Mouse (Mus musculus) liver, embryonic 13.5 days (tissue): ENCODE measurements around the gene Msantd3. TPM values are rescaled to one million over a fixed set of nuclear protein-coding genes. Genes with fewer than 3 reads are reported as not detected.

Experiments used
- ATAC-seq: fragments of 200-750 bp; cut with Nextera tagmentation; 2 replicates; pipeline ENCODE4 v1.8.0; 2017; ENCODE audit warnings: low read depth, mild to moderate bottlenecking, moderate number of reproducible peaks, moderate library complexity
- DNase-seq: peaks from one replicate; pipeline ENCODE4 v3.0.0; 2022
- H3K27ac ChIP-seq: fragments of 300-500 bp; sonication (generic); 2 replicates; pipeline ENCODE4 v1.5.1; 2015; ENCODE audit warnings: moderate library complexity, mild to moderate bottlenecking, inconsistent platforms
- H3K27me3 ChIP-seq: fragments of 300-500 bp; sonication (generic); 2 replicates; pipeline ENCODE4 v1.6.1; 2015; ENCODE audit warnings: mild to moderate bottlenecking, inconsistent platforms
- H3K36me3 ChIP-seq: fragments of 300-500 bp; sonication (generic); 2 replicates; pipeline ENCODE4 v1.6.1; 2015; ENCODE audit warnings: mild to moderate bottlenecking, inconsistent platforms
- H3K4me1 ChIP-seq: fragments of 300-500 bp; sonication (generic); replicated peaks from 2 replicates; pipeline ENCODE4 v1.6.1; 2015; ENCODE audit warnings: inconsistent platforms
- H3K4me2 ChIP-seq: fragments of 300-500 bp; sonication (generic); 2 replicates; pipeline ENCODE4 v1.6.1; 2015; ENCODE audit warnings: inconsistent platforms, mild to moderate bottlenecking, moderate library complexity
- H3K4me3 ChIP-seq: fragments of 300-500 bp; sonication (generic); replicated peaks from 2 replicates; pipeline ENCODE4 v1.5.1; 2015; ENCODE audit warnings: mild to moderate bottlenecking, inconsistent platforms
- H3K9ac ChIP-seq: fragments of 300-500 bp; sonication (generic); 2 replicates; pipeline ENCODE4 v1.6.1; 2015; ENCODE audit warnings: mild to moderate bottlenecking, inconsistent platforms
- H3K9me3 ChIP-seq: fragments of 300-500 bp; sonication (generic); replicated peaks from 2 replicates; pipeline ENCODE4 v1.6.1; 2016; ENCODE audit warnings: inconsistent platforms
- WGBS: fragments of 180-500 bp; shearing (Covaris S2); methylation state at CpG from one replicate; pipeline ENCODE4 v1.1.7; 2015; ENCODE audit not compliant: insufficient replicate concordance; 5-methylcytosine and 5-hydroxymethylcytosine counted together
- polyA plus RNA-seq: library from polyadenylated mRNA; unstranded; fragments of >200 nt; fragmentation: Nextera tagmentation; extraction: Ambion mirVana; gene quantifications from 2 replicates; pipeline ENCODE4 v1.2.1, GENCODE M21; 2015

Gene Msantd3
- polyA plus RNA-seq, 1 experiment from 2014 or later: 3.3 TPM

DNA sequence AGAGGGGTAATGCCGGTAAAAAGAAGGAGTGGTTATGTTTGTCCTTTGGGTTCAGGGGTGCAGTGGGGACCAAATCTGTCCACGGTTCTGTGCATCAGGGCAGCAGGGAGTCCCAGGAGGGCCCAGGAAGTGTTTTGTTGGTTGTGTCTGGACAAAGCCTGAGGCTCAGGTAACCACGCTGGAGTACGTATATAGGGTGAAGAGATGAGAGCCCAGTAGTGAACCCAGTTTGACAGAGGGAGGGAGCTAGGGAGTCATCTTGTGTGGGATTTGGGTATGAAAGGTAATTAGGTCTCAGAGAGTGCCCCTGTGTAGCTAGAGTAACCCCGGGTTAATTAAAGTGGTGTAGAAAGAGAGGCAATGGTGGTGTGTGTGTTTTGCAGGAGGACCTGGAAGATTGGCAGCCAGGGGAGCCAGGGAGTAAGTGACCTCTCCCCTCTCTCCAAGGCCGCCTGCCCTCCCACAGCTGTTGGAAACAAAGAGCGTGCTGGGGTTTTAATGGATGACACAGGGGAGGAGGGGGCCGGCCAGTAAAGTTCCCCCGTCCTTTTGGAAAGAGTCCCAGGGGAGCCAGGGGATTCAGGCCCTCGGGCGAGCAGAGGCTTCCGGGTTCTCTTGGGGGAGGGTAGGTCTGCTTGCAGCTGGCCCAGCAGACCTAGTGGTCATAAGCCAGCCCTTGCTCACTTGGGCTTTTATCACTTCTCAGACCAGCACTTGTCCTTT, 46.5 kb downstream of the Msantd3 start:
- Histone ChIP-seq H3K4me1 (peaks cover 7% of the 10 kb centered on the region; the same call in 1 of the 2 replicates), H3K27me3 (peaks cover 34% of the 10 kb centered on the region), H3K36me3 (no peaks in the 10 kb centered on the region), H3K9ac (no peak overlapping the region), H3K4me3 (peak overlapping the region; percentile 65), H3K9me3 (no peaks in the 10 kb centered on the region), H3K27ac (no peak overlapping the region), H3K4me2 (peak overlapping the region; percentile 77)
- 16% methylated on average over 12 of the region's 12 CpGs for WGBS
- DNase-seq (no peak), ATAC-seq (peak; percentile 33; the same call in 1 of the 2 replicates)

DNA sequence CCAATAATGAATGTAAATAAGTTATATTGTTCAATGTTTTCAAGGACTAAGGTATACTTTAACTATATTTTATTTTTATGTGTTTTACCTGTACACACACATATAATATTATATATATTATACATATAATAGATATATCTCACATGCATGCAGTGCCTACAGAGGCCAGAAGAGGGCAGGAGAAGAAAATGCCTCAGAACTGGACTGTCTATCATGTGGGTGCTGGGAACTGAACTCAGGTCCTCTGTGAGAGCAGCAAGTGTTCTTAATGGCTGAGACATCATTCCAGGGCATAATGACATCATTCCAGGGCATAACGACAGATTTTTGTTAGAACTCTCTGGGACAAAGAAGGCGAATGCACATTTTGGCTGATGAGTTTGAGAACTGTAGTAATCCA, 47.8 kb downstream of the Msantd3 start:
- H3K36me3 ChIP-seq: no peaks in the 10 kb centered on the region
- H3K27ac ChIP-seq: no peak overlapping the region
- no peak overlapping the region for H3K9ac ChIP-seq
- H3K9me3 ChIP-seq: no peaks in the 10 kb centered on the region
- H3K4me1 ChIP-seq: peaks cover 7% of the 10 kb centered on the region; the same call in 1 of the 2 replicates
- WGBS: 81% methylated on average over 2 of the region's 2 CpGs
- no peak for ATAC-seq
- no peak overlapping the region for H3K4me2 ChIP-seq
- no peak for DNase-seq
- H3K27me3 ChIP-seq: peaks cover 34% of the 10 kb centered on the region
- H3K4me3 ChIP-seq: no peak overlapping the region

DNA sequence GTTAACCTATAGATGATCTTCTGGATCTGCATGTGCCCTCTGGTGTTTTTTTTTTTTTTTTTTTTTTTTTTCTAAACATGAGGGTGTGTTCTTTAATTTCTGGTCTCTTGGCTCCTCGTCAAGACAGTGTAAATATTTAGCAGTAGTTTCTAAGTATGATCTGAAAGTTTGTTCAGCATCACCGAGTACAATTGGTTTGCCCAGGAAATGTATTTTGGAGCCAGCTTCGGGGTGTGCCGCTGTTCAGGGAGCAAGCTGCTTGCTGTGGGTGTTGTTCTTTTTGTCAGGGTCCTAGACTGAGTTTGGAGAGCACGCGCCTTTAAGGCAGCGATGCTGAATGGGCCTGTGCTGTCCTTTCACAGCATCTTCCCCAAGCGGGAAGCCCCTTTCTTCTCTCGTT, 48.8 kb downstream of the Msantd3 start:
- WGBS: 67% methylated on average over 9 of the region's 9 CpGs
- no peaks in the 10 kb centered on the region for H3K9me3 ChIP-seq
- H3K27ac ChIP-seq: no peak overlapping the region
- ATAC-seq (no peak), DNase-seq (no peak)
- H3K4me3 ChIP-seq: no peak overlapping the region
- H3K27me3 ChIP-seq: peaks cover 29% of the 10 kb centered on the region
- no peak overlapping the region for H3K4me2 ChIP-seq
- H3K4me1 ChIP-seq: peaks cover 7% of the 10 kb centered on the region; the same call in 1 of the 2 replicates
- no peak overlapping the region for H3K9ac ChIP-seq
- no peaks in the 10 kb centered on the region for H3K36me3 ChIP-seq

DNA sequence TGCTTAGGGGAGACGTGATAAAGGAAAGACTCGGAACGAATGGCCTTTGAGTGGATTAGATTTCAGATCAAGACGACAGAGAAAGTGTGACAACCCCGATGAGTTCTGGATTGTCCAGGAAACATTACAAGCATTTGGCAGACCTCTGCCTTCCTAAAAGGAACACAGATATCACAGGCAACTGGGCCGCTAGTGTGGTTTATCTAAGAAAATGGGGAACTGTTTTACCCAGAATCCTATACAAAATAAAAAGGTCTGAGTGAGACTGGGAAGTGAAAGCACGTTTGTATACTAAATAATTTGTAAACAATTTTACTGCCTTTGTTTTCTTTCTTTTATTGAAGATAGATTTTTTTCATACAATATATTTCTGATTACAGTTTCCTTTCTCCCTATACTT, 51.1 kb downstream of the Msantd3 start:
- H3K27me3 ChIP-seq: peaks cover 8% of the 10 kb centered on the region
- no peak overlapping the region for H3K9ac ChIP-seq
- H3K4me3 ChIP-seq: no peak overlapping the region
- H3K4me2 ChIP-seq: no peak overlapping the region
- no peak overlapping the region for H3K27ac ChIP-seq
- 43% methylated on average over 7 of the region's 7 CpGs for WGBS
- no peaks in the 10 kb centered on the region for H3K9me3 ChIP-seq
- peaks cover 3% of the 10 kb centered on the region; the same call in 1 of the 2 replicates for H3K4me1 ChIP-seq
- ATAC-seq (no peak), DNase-seq (no peak)
- H3K36me3 ChIP-seq: no peaks in the 10 kb centered on the region

DNA sequence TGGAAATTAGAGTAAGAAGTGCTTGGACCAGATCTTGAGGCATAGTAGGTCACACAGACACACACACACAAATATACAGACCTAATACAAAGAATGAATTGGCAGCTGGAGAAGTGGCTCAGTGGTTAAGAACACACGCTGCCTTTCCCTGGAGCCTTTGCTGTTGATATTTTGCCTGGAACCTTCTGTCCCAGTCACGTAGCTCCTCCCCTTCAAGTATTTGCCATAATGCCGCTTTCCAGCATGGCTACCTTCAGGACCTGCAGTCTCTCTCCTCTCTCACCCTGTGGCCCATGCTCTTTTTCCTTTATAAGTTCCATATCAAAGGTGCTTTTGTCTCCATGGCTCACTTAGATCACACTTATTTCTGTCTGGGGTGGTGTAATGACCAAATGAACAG, 51.7 kb downstream of the Msantd3 start:
- 69% methylated on average over 3 of the region's 3 CpGs for WGBS
- Histone ChIP-seq H3K36me3 (no peaks in the 10 kb centered on the region), H3K9ac (no peak overlapping the region), H3K9me3 (no peaks in the 10 kb centered on the region), H3K27me3 (peaks cover 2% of the 10 kb centered on the region), H3K4me2 (no peak overlapping the region), H3K4me1 (0 out of 2 replicates have a peak, but pooled peaks cover 2% of the 10 kb centered on the region), H3K27ac (no peak overlapping the region), H3K4me3 (no peak overlapping the region)
- ATAC-seq: no peak
- no peak for DNase-seq

DNA sequence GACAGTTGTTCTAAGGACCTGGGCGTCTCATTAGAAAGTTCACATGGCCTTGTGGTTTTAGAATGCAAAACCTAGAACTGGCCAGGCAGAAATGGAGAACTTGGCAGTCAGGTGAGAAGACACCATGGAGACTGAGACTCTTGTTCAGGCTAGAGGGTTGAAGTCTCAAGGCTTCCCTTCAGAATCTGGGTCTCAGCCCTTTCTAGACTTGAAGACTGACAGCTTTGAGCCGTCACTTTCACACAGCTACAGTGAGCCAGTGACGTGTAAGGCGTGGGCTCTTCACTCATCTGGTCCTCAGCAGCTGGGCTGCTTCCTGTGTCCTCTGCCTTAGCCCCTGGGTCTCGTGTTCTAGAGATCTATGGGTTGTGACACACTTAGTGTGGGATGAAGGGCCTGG, 52.6 kb downstream of the Msantd3 start:
- Histone ChIP-seq H3K4me3 (no peak overlapping the region), H3K27me3 (no peaks in the 10 kb centered on the region), H3K9ac (no peak overlapping the region), H3K4me2 (no peak overlapping the region), H3K4me1 (no peaks in the 10 kb centered on the region), H3K27ac (no peak overlapping the region), H3K9me3 (no peaks in the 10 kb centered on the region), H3K36me3 (no peaks in the 10 kb centered on the region)
- DNase-seq (no peak), ATAC-seq (no peak)
- WGBS: 31% methylated on average over 5 of the region's 5 CpGs

DNA sequence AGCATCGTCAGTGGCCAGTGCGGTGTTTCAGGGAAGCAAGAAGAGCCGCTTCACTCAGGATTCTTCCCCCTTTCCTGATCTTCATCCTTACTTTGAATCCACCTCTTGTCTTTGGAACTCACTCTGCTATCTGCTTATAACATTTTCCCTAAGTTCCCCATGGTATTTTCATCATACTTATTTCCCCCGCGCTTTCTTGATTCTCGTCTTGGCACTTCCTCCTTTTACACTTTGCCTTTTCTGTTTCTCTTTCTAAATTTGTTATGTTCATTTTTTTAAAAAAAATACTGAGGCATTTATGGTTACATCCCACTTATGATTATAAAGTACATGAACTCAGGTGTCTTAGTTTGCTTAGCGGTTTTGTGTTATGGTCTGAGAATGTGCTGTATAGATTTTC, 53.1 kb downstream of the Msantd3 start:
- Histone ChIP-seq H3K36me3 (no peaks in the 10 kb centered on the region), H3K27me3 (no peaks in the 10 kb centered on the region), H3K4me2 (no peak overlapping the region), H3K4me3 (no peak overlapping the region), H3K27ac (no peak overlapping the region), H3K4me1 (no peaks in the 10 kb centered on the region), H3K9ac (no peak overlapping the region), H3K9me3 (no peaks in the 10 kb centered on the region)
- no peak for DNase-seq
- ATAC-seq: no peak
- 68% methylated on average over 7 of the region's 7 CpGs for WGBS

DNA sequence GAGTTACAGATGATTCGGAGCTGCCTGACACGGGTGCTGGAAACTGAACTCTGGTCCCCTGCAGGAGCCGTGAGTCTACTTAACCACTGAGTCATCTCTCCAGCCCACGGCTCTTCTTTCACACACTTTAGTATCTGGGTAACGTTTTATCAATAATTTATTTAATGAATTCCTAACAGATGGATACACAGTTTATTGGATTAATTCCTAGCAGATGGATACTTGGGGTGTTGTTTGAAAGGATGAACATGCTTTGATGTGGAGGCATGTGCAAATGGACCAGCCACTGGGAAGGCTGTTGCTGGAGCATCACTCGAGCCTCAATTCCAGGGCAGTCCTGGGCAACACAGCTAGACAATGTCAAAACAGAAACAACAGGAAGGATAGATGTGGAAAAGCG, 56.4 kb downstream of the Msantd3 start:
- H3K9me3 ChIP-seq: no peaks in the 10 kb centered on the region
- DNase-seq: no peak
- WGBS: 73% methylated on average over 7 of the region's 7 CpGs
- no peak overlapping the region for H3K9ac ChIP-seq
- H3K4me3 ChIP-seq: no peak overlapping the region
- no peaks in the 10 kb centered on the region for H3K4me1 ChIP-seq
- no peak overlapping the region for H3K4me2 ChIP-seq
- ATAC-seq: no peak
- H3K27ac ChIP-seq: no peak overlapping the region
- H3K36me3 ChIP-seq: no peaks in the 10 kb centered on the region
- H3K27me3 ChIP-seq: no peaks in the 10 kb centered on the region

DNA sequence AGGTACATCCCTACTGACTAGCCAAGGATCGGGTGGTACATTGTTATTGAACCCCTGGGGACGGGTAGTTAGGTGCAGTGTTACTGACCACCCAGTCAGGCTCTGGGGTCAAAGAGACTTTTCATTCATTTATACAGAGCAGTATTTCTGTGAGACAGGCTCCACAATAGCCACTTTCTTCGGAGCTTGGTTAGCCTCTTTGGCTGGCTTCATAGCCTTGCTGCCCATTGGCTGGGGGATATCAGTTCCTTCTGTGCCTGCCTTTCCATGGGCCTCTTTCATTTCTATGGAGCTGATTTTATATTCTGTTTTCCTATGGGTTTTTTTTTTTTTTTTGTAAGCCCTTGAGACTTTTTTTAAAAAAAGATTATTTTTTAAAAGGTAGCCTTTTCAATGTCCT, 65.9 kb downstream of the Msantd3 start:
- Histone ChIP-seq H3K4me2 (no peak overlapping the region), H3K9ac (no peak overlapping the region), H3K4me3 (no peak overlapping the region), H3K27ac (no peak overlapping the region), H3K27me3 (no peaks in the 10 kb centered on the region), H3K9me3 (no peaks in the 10 kb centered on the region), H3K4me1 (no peaks in the 10 kb centered on the region), H3K36me3 (no peaks in the 10 kb centered on the region)
- DNase-seq (no peak), ATAC-seq (no peak)
- 75% methylated on average over 3 of the region's 3 CpGs for WGBS

DNA sequence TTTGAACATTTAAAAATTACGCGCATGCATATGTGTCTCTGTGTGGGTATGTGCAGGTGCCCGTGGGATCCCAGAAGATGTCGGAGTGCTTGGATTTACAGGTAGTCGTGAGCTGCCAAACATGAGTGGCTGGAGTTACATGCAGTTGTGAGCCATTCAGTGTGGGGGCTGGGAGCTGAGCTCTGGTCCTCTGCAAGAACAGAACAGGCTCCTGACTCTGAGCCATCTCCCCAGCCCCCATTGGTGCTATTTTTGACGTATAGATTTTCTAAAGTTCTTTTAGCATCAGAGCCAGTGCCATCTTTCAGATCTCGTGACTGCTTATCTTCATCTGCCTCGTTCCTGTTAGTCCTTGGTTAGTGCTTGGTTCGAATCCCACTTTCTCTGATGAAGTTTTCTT, 69.8 kb downstream of the Msantd3 start:
- Histone ChIP-seq H3K4me1 (no peaks in the 10 kb centered on the region), H3K4me2 (no peak overlapping the region), H3K27me3 (no peaks in the 10 kb centered on the region), H3K9me3 (no peaks in the 10 kb centered on the region), H3K27ac (no peak overlapping the region), H3K36me3 (no peaks in the 10 kb centered on the region), H3K4me3 (no peak overlapping the region), H3K9ac (no peak overlapping the region)
- WGBS: 76% methylated on average over 9 of the region's 9 CpGs
- ATAC-seq (no peak), DNase-seq (no peak)

DNA sequence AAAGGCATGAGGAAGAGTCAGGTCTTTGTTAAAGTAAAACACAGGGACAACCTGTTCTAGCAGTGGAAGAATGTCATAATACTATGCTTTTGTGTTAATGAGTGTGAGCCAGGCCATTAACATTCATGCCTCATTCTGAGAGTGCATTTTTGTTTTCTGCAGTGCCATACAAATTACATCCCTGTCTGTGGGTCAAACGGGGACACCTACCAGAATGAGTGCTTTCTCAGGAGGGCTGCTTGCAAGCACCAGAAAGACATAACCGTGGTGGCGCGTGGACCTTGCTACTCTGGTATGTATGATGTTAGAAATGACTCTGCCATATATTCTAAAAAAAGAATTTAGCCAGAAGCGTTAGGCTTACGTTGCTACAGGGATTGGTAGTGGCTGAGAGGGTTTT, 70.5 kb downstream of the Msantd3 start:
- WGBS: 79% methylated on average over 6 of the region's 6 CpGs
- Histone ChIP-seq H3K9ac (no peak overlapping the region), H3K9me3 (no peaks in the 10 kb centered on the region), H3K27ac (no peak overlapping the region), H3K27me3 (no peaks in the 10 kb centered on the region), H3K4me3 (no peak overlapping the region), H3K36me3 (no peaks in the 10 kb centered on the region), H3K4me1 (no peaks in the 10 kb centered on the region), H3K4me2 (no peak overlapping the region)
- DNase-seq (no peak), ATAC-seq (no peak)
